Mouse (Mus musculus) midbrain, embryonic 15.5 days (tissue): ENCODE data around the gene Rbfox3. TPM values are rescaled to one million over a fixed set of nuclear protein-coding genes. Genes with fewer than 3 reads are reported as not detected.

Experiments
- ATAC-seq: fragments of 200-750 bp; cut with Nextera tagmentation; replicated peaks from 2 replicates; pipeline ENCODE4 v1.8.0; 2017; ENCODE audit warnings: moderate TSS enrichment
- H3K27ac ChIP-seq: fragments of 300-500 bp; sonication (generic); 2 replicates; pipeline ENCODE4 v1.5.1; 2015; ENCODE audit warnings: mild to moderate bottlenecking, inconsistent platforms
- H3K27me3 ChIP-seq: fragments of 300-500 bp; sonication (generic); replicated peaks from 2 replicates; pipeline ENCODE4 v1.6.1; 2015; ENCODE audit warnings: inconsistent platforms
- H3K36me3 ChIP-seq: fragments of 300-500 bp; sonication (generic); replicated peaks from 2 replicates; pipeline ENCODE4 v1.6.1; 2015; ENCODE audit warnings: inconsistent platforms
- H3K4me1 ChIP-seq: fragments of 300-500 bp; sonication (generic); 2 replicates; pipeline ENCODE4 v1.6.1; 2015; ENCODE audit warnings: inconsistent platforms
- H3K4me2 ChIP-seq: fragments of 300-500 bp; sonication (generic); 2 replicates; pipeline ENCODE4 v1.6.1; 2015; ENCODE audit warnings: inconsistent platforms, mild to moderate bottlenecking, moderate library complexity
- H3K4me3 ChIP-seq: fragments of 300-500 bp; sonication (generic); 2 replicates; pipeline ENCODE4 v1.5.1; 2015; ENCODE audit warnings: mild to moderate bottlenecking, inconsistent platforms
- H3K9ac ChIP-seq: fragments of 300-500 bp; sonication (generic); 2 replicates; pipeline ENCODE4 v1.6.1; 2015; ENCODE audit warnings: mild to moderate bottlenecking, inconsistent platforms
- H3K9me3 ChIP-seq: fragments of 300-500 bp; sonication (generic); 2 replicates; pipeline ENCODE4 v1.6.1; 2016; ENCODE audit warnings: inconsistent platforms
- WGBS: fragments of 180-500 bp; shearing (Covaris S2); methylation state at CpG from one replicate; pipeline ENCODE4 v1.1.7; 2015; ENCODE audit warnings: mixed read lengths; 5-methylcytosine and 5-hydroxymethylcytosine counted together
- polyA plus RNA-seq: library from polyadenylated mRNA; unstranded; fragments of >200 nt; fragmentation: Nextera tagmentation; extraction: Ambion mirVana; gene quantifications from 2 replicates; pipeline ENCODE4 v1.2.1, GENCODE M21; 2015

Gene Rbfox3
- polyA plus RNA-seq, 1 experiment from 2014 or later: 54.2 TPM

DNA sequence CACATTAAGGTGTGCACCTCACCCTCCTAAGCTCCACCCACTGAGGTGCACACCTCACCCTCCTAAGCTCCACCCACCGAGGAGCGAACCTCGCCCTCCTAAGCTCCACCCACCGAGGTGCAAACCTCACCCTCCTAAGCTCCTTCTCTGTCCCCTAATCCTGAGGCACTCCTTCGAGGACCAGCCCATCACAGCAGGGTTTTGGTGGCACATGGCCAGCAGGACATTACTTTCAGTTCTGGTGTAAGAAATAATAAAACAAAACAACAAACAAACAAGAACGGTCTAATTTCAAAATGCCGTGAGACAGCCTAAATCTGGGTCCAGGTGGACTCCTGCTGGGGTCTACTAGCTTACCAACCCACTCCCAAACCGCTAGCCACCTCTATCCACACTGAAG lies 187.0 kb downstream of the Rbfox3 start:
- no peak overlapping the region for H3K27ac ChIP-seq
- no peak for ATAC-seq
- no peak overlapping the region for H3K4me3 ChIP-seq
- no peaks in the 10 kb centered on the region for H3K9me3 ChIP-seq
- H3K4me1 ChIP-seq: peaks cover 29% of the 10 kb centered on the region
- H3K4me2 ChIP-seq: no peak overlapping the region
- 86% methylated on average over 8 of the region's 8 CpGs for WGBS
- H3K9ac ChIP-seq: no peak overlapping the region
- H3K36me3 ChIP-seq: no peaks in the 10 kb centered on the region
- H3K27me3 ChIP-seq: no peaks in the 10 kb centered on the region

DNA sequence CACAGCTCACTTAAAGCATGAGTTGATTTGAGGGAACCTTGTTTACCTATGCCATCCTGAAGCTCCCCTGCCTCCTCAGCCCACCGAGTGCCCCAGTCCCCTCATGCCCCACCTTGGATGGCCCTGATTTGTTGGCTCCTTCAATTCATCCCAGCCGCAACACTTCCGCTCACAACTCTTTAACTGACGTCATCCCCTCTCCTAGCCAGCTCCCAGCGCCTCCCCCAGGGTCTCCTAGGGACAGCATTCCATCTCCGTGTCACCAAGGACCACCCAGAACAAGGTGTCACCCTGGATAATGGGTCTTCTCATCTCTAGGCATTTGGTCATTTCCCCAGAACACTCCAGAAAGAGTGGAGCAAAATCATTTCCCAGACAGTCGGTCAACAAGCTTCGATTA lies 188.2 kb downstream of the Rbfox3 start:
- no peak overlapping the region for H3K4me3 ChIP-seq
- H3K36me3 ChIP-seq: no peaks in the 10 kb centered on the region
- no peak overlapping the region for H3K4me2 ChIP-seq
- no peak overlapping the region for H3K9ac ChIP-seq
- H3K27me3 ChIP-seq: no peaks in the 10 kb centered on the region
- no peak overlapping the region for H3K27ac ChIP-seq
- peaks cover 16% of the 10 kb centered on the region for H3K4me1 ChIP-seq
- ATAC-seq: no peak
- 74% methylated on average over 8 of the region's 8 CpGs for WGBS
- H3K9me3 ChIP-seq: no peaks in the 10 kb centered on the region

DNA sequence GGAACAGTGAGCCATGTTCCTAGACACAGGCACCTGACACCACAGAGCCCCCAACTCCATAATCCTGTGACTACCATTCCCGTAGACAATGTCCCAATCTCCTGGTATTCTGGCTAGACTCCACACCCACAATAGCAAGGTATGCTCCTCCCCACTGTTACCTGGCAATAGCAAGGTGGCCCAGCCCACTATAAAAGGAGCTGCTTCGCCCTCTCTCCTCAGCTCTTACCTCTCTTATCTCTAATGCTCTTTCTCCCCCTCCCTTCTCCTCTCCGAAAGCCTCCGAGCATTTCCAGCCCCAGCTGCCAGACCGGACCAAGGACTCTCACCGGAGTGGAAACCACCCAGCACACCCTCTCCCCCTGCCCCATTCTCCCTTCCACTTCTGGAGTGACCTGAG lies 189.5 kb downstream of the Rbfox3 start:
- Histone ChIP-seq H3K27me3 (no peaks in the 10 kb centered on the region), H3K9me3 (no peaks in the 10 kb centered on the region), H3K4me2 (no peak overlapping the region), H3K4me3 (no peak overlapping the region), H3K4me1 (0 out of 2 replicates have a peak, but pooled peaks cover 10% of the 10 kb centered on the region), H3K36me3 (no peaks in the 10 kb centered on the region), H3K9ac (no peak overlapping the region), H3K27ac (no peak overlapping the region)
- 65% methylated on average over 6 of the region's 6 CpGs for WGBS
- ATAC-seq: no peak

DNA sequence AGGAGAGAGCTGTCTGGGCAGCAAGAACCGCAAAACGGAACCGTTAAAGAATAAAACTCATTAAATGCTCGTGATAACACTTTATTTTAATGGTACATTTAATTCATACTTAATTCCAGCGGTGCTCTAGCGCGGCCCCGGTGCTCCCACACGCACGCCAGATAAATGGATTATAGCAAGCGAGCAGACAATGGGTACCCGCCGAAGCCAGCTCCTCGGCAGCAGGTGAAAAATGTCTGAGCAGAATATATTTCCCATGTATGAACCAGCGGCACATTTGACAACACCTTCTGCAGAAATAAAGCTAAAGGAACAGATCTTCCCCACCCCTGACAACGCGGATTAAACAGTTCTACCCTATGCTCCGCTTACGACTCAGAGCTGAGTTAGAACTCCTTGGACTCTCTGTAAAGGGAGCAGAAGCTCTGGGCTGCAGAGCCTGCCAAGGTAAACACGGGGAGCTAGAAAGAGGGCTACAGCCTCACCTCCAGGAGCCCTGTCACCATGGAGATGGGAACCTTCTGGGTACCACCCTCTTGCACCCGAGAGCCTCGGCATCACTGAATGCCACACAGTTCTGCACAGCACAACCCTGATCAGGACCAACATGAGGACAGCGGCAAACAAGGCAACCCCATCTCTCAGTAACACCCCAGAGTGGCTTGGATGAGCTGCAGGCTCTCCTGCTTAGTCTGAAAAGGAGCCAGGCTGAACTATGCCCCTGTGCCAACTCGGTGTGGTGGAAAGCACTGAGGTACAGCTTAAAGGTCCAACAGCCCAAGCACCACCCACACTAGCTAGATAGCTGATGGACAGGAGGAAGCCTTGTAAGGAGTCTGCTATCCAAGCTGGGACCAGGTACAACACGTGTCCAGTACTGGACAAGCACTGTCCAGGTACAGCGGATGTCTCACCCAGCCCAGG lies 196.5 kb downstream of the Rbfox3 start:
- 0 out of 2 replicates have a peak, but pooled peaks have one; percentile 10 for ATAC-seq
- no peak overlapping the region for H3K4me3 ChIP-seq
- H3K4me1 ChIP-seq: peaks cover 41% of the 10 kb centered on the region
- no peak overlapping the region for H3K9ac ChIP-seq
- WGBS: 44% methylated on average over 26 of the region's 26 CpGs
- H3K4me2 ChIP-seq: peak overlapping the region; percentile 5; the same call in 1 of the 2 replicates
- H3K9me3 ChIP-seq: no peaks in the 10 kb centered on the region
- peak overlapping the region; percentile 65 for H3K27ac ChIP-seq
- H3K27me3 ChIP-seq: no peaks in the 10 kb centered on the region
- no peaks in the 10 kb centered on the region for H3K36me3 ChIP-seq

DNA sequence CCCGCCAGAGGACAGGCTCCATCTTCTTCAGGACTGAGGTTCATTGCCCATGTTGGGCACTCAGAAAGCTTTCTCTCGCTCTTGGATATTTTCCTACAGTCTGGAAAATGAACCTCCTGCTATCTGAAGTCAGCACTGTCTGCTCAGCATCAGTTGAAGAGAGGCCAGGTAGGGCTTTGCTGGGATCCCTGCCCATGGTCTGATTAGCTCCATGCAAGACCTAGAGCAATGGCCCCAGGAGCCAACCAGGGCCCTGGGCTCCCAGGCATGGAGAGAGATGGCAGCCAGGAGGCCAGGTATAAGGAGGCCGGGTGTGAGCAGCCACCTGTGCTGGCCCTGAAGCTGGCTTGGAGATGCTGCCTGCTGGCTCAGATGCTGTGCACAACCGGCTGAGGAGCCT lies 198.6 kb downstream of the Rbfox3 start:
- WGBS: 64% methylated on average over 4 of the region's 4 CpGs
- ATAC-seq: no peak
- H3K4me1 ChIP-seq: peaks cover 41% of the 10 kb centered on the region

DNA sequence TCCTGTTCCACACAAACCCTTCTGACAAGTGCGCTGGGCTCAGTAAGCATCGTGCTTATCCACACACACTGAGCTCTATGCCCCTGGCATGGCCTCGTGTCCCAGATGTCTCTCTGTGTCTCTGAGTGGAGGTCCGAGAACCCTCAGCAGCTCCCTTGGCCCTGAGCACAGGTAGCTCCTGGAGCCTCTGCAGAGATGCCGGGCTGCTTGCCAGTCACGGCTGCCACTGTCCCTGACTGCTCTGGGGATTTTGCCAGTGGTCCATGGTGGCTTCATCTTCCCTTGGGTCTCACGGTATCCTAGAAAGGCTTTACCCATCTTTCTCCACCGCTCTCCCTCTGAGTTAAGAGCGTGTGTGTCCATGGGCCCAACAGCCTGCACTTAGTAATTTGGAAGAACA lies 199.3 kb downstream of the Rbfox3 start:
- Histone ChIP-seq H3K27ac (0 out of 2 replicates have a peak overlapping the region, but pooled peaks have one; percentile 6), H3K4me3 (no peak overlapping the region), H3K4me2 (no peak overlapping the region), H3K4me1 (peaks cover 41% of the 10 kb centered on the region), H3K36me3 (no peaks in the 10 kb centered on the region), H3K9ac (no peak overlapping the region), H3K9me3 (no peaks in the 10 kb centered on the region), H3K27me3 (no peaks in the 10 kb centered on the region)
- WGBS: 64% methylated on average over 9 of the region's 9 CpGs
- no peak for ATAC-seq

More for the DNA sequence above, 198.6 kb downstream of the Rbfox3 start:
- Histone ChIP-seq H3K27ac (peak overlapping the region; percentile 42), H3K9me3 (no peaks in the 10 kb centered on the region), H3K27me3 (no peaks in the 10 kb centered on the region), H3K9ac (no peak overlapping the region), H3K4me2 (no peak overlapping the region), H3K4me3 (no peak overlapping the region), H3K36me3 (no peaks in the 10 kb centered on the region)

DNA sequence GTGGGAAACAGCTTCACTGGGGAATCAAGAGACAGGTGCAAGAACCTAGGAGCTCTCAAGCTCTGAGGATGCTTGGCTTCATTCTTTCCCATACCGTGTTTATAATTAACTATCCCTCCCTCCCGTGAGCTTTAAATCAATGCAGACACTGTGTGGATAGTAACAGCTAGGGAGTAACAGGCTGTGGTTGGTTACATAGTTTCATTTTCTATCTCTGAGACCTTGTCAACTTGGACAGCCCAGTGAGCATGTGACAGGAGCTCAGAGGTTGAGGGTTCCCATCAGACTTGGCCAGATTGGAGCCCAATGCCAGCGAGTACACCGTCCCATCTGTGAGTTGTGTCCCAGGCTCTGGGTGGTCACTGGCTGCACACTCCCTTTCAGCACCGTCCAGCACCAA lies 201.4 kb downstream of the Rbfox3 start:
- Histone ChIP-seq H3K9ac (no peak overlapping the region), H3K9me3 (no peaks in the 10 kb centered on the region), H3K27me3 (no peaks in the 10 kb centered on the region), H3K4me2 (no peak overlapping the region), H3K27ac (no peak overlapping the region), H3K4me3 (no peak overlapping the region), H3K36me3 (no peaks in the 10 kb centered on the region), H3K4me1 (peaks cover 27% of the 10 kb centered on the region)
- ATAC-seq: no peak
- 91% methylated on average over 5 of the region's 5 CpGs for WGBS

DNA sequence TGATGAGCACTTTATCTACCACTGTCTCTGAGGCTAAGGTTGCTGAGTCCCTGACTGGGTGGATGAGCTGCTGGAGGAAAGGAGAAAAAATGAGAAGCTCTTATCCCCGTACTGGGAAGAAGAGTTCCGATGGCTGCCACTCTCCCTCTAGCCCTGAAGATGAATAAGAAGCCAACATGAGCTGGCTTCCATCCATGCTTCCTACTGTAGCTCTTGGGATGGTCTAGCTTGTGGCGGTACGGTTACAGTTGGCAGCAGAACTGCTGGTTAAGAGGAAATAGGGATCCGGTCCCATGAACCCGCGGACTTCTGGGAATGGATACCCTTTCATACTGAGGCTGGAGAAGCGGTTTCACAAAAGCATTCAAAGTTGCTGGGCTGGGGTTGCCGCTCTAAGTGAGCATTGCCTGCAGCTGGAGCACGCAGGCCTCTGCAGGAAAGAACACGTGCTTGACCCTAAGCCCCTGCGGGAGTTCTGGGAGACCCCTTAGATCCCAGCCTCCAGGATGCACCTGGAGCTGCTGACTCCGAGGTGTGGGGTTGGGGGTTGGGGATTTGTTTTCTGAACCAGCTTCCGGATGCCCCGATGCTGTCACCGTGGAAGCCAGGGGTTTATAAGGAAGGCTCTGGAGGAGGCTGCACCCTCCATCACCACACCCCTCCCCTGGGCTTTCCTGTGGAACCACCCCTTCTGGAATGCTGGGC lies 215.0 kb downstream of the Rbfox3 start:
- no peak overlapping the region for H3K27ac ChIP-seq
- H3K36me3 ChIP-seq: no peaks in the 10 kb centered on the region
- no peaks in the 10 kb centered on the region for H3K9me3 ChIP-seq
- H3K4me3 ChIP-seq: no peak overlapping the region
- WGBS: 54% methylated on average over 16 of the region's 16 CpGs
- H3K4me1 ChIP-seq: peaks cover 31% of the 10 kb centered on the region
- H3K4me2 ChIP-seq: no peak overlapping the region
- H3K9ac ChIP-seq: no peak overlapping the region
- no peak for ATAC-seq
- H3K27me3 ChIP-seq: no peaks in the 10 kb centered on the region

DNA sequence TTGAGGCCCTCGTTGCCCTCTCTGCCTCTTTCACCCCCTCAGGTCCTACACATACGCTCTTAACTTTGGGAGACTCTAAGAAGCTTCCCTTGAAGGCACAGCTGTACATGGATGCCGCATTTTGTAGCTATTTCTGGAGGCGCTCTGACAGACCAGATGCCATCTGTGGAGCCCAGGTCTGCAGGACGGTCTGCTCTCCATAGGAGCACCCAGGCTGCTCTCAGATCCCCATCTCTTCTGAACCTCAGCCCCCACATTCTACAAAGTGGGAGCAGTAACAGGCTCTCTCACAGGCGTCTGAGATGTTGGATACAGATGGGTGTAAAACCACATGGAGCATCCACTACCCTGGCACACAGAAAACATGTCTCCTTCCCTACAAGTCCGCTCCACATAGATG lies 218.1 kb downstream of the Rbfox3 start:
- Histone ChIP-seq H3K9ac (no peak overlapping the region), H3K4me3 (no peak overlapping the region), H3K4me1 (peaks cover 31% of the 10 kb centered on the region), H3K27me3 (no peaks in the 10 kb centered on the region), H3K27ac (no peak overlapping the region), H3K4me2 (no peak overlapping the region), H3K36me3 (no peaks in the 10 kb centered on the region), H3K9me3 (no peaks in the 10 kb centered on the region)
- no peak for ATAC-seq
- WGBS: 94% methylated on average over 7 of the region's 7 CpGs

DNA sequence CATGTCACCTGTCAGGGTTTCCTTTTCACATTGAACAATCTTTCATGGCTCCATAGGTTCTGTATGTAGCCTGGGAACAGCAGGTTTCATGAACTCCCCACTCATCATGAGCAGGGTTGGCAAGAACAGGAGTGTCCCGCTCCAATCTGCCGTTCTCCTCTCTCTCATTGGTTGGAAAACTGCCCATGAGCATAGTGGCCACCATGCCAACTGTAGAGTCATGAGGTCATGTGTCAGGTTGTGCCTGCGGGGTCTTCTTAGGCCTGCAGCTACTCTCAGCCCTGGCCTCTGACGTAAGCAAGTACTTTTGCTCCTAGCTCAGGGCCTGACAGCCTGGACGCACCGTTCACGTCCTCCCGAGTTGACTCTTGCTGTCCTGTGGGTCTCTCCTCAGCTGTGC lies 221.1 kb downstream of the Rbfox3 start:
- Histone ChIP-seq H3K4me3 (no peak overlapping the region), H3K27ac (no peak overlapping the region), H3K36me3 (no peaks in the 10 kb centered on the region), H3K4me2 (no peak overlapping the region), H3K9ac (no peak overlapping the region), H3K9me3 (no peaks in the 10 kb centered on the region), H3K4me1 (peaks cover 28% of the 10 kb centered on the region), H3K27me3 (no peaks in the 10 kb centered on the region)
- no peak for ATAC-seq
- WGBS: 89% methylated on average over 8 of the region's 8 CpGs

DNA sequence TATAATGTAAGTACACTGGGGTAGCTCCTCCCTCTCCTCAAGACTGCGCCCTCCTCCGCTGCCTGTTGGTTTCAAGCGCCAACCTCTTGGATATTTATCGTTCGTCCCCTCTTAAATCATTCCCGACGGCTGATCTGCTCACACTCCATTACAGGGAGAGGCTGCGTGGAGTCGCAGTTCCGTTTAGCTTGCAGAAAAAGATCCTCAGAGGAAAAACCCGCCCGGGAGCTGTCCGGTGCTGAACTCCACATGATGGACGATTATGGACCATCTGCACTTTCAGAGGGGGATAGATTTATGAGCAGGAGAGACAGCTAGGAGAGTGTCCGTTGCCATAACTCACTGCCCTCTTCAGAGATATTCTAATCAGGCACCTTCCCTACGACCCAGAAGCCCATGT lies 226.0 kb downstream of the Rbfox3 start:
- H3K4me2 ChIP-seq: no peak overlapping the region
- ATAC-seq: no peak
- no peaks in the 10 kb centered on the region for H3K9me3 ChIP-seq
- H3K9ac ChIP-seq: no peak overlapping the region
- H3K27me3 ChIP-seq: no peaks in the 10 kb centered on the region
- H3K36me3 ChIP-seq: no peaks in the 10 kb centered on the region
- peaks cover 26% of the 10 kb centered on the region for H3K4me1 ChIP-seq
- no peak overlapping the region for H3K4me3 ChIP-seq
- no peak overlapping the region; the same call in 1 of the 2 replicates for H3K27ac ChIP-seq
- 10% methylated on average over 16 of the region's 16 CpGs for WGBS

DNA sequence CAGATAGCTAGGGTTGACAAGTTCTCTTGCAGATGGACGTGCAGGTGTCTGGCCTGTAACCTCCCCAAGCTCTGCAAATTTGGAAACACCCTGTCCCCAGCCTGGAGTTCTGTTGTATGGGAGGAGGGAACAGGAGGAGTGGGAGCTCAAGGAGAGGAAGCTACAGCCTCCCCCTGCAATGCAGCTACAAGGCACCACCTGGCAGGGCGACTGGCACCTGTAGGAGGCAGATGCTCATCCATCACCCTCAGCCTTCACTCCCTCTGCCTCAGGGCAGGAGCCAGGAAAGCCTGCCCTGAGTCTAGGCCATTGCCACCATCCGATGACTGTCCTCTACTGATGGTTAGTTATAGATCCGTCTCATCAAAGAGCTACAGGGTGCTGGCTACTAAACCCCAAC lies 226.7 kb downstream of the Rbfox3 start:
- Histone ChIP-seq H3K4me1 (peaks cover 33% of the 10 kb centered on the region), H3K36me3 (no peaks in the 10 kb centered on the region), H3K4me3 (no peak overlapping the region), H3K9me3 (no peaks in the 10 kb centered on the region), H3K27me3 (no peaks in the 10 kb centered on the region), H3K9ac (no peak overlapping the region), H3K27ac (no peak overlapping the region), H3K4me2 (no peak overlapping the region)
- ATAC-seq: no peak
- WGBS: 81% methylated on average over 4 of the region's 4 CpGs
